Mouse (Mus musculus) forebrain, embryonic 11.5 days (tissue): Measurements from ENCODE around the gene Csrp3. TPM values are rescaled to one million over a fixed set of nuclear protein-coding genes. Genes with fewer than 3 reads are reported as not detected.

ENCODE experiments used
- ATAC-seq: fragments of 200-750 bp; cut with Nextera tagmentation; replicated peaks from 2 replicates; pipeline ENCODE4 v1.8.0; 2017; ENCODE audit warnings: moderate TSS enrichment; ENCODE audit not compliant: low FRiP score
- DNase-seq: peaks from one replicate; pipeline ENCODE4 v3.0.0-alpha.2; 2017; ENCODE audit warnings: low spot score
- H3K27ac ChIP-seq: fragments of 300-500 bp; sonication (generic); 2 replicates; pipeline ENCODE4 v1.5.1; 2014; ENCODE audit warnings: low read depth, low read length
- H3K27me3 ChIP-seq: fragments of 300-500 bp; sonication (generic); 2 replicates; pipeline ENCODE4 v1.6.1; 2014; ENCODE audit warnings: mild to moderate bottlenecking, low read length, mixed read lengths; ENCODE audit not compliant: control insufficient read depth, insufficient read depth
- H3K36me3 ChIP-seq: fragments of 300-500 bp; sonication (generic); 2 replicates; pipeline ENCODE4 v1.6.1; 2014; ENCODE audit warnings: mild to moderate bottlenecking, low read length, moderate library complexity, mixed read lengths; ENCODE audit not compliant: control insufficient read depth, insufficient read depth
- H3K4me1 ChIP-seq: fragments of 300-500 bp; sonication (generic); replicated peaks from 2 replicates; pipeline ENCODE4 v1.6.1; 2014; ENCODE audit warnings: low read length, mixed read lengths; ENCODE audit not compliant: control insufficient read depth, insufficient read depth
- H3K4me2 ChIP-seq: fragments of 300-500 bp; sonication (generic); 2 replicates; pipeline ENCODE4 v1.6.1; 2014; ENCODE audit warnings: low read depth, mild to moderate bottlenecking, low read length, moderate library complexity, mixed read lengths; ENCODE audit not compliant: severe bottlenecking
- H3K4me3 ChIP-seq: fragments of 300-500 bp; sonication (generic); 2 replicates; pipeline ENCODE4 v1.5.1; 2014; ENCODE audit warnings: low read depth, low read length
- H3K9ac ChIP-seq: fragments of 300-500 bp; sonication (generic); 2 replicates; pipeline ENCODE4 v1.6.1; 2014; ENCODE audit warnings: low read length
- H3K9me3 ChIP-seq: fragments of 300-500 bp; sonication (generic); 2 replicates; pipeline ENCODE4 v1.6.1; 2016; ENCODE audit warnings: low read length, mixed read lengths; ENCODE audit not compliant: control insufficient read depth
- WGBS: fragments of 180-500 bp; shearing (Covaris S2); extraction: QIAGEN DNeasy Blood & Tissue Kit; methylation state at CpG from one replicate; pipeline ENCODE4 v1.1.7; 2014; 5-methylcytosine and 5-hydroxymethylcytosine counted together
- polyA plus RNA-seq: library from polyadenylated mRNA; unstranded; fragments of >200 nt; fragmentation: Nextera tagmentation; extraction: Ambion mirVana; gene quantifications from 2 replicates; pipeline ENCODE4 v1.2.1, GENCODE M21; 2014

The Csrp3 gene
- polyA plus RNA-seq, 1 experiment from 2014 or later: not detected

DNA sequence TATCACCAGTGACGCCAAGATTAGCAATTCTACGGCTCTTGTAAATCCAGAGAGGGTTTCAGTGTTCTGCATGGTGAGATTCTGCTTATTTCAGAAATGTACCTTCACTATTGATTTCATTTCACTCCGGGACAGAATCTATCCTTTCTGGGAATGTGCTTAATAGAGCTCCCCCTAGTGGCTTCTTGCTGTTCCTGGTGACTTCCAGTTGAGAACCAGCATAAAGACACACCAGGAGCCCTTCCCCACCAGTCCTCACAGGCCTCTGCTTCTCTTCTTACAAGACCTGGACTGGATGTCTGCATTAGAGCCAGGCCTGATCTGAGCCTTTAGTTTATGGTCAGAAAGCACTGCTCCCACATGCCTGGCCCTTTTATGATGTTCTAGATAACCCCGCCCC lies 28.7 kb upstream of the Csrp3 start:
- Histone ChIP-seq H3K4me1 (no peaks in the 10 kb centered on the region; the same call in none of the 2 replicates), H3K9me3 (no peaks in the 10 kb centered on the region), H3K36me3 (peaks cover 2% of the 10 kb centered on the region; the same call in 1 of the 2 replicates), H3K9ac (no peak overlapping the region), H3K27me3 (no peaks in the 10 kb centered on the region), H3K27ac (no peak overlapping the region), H3K4me3 (no peak overlapping the region), H3K4me2 (no peak overlapping the region)
- ATAC-seq (no peak), DNase-seq (no peak)
- 80% methylated on average over 4 of the region's 4 CpGs for WGBS

DNA sequence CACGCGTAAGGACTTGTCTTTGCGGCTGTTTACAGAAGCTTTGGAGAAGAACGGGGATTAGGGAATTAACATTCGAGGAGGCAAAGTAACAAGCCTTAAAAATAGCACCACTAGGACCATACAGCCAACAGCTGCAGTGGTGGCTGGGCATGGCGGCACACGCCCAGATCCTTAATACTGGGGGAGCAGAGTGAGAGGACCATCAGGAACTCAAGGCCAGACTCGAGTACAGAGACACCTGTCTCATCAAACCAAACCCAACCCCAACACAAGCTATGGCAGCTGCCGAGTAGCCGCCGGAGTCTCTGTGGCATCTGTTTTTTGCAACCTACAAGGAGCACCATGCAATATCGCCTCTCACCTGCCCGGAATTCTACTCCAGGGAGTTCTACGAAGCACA lies 27.3 kb upstream of the Csrp3 start:
- Histone ChIP-seq H3K36me3 (peaks cover 9% of the 10 kb centered on the region; the same call in 1 of the 2 replicates), H3K4me1 (no peaks in the 10 kb centered on the region; the same call in none of the 2 replicates), H3K9ac (no peak overlapping the region), H3K27me3 (no peaks in the 10 kb centered on the region), H3K9me3 (no peaks in the 10 kb centered on the region), H3K4me2 (no peak overlapping the region), H3K27ac (no peak overlapping the region), H3K4me3 (no peak overlapping the region)
- no peak for DNase-seq
- 95% methylated on average over 14 of the region's 14 CpGs for WGBS
- ATAC-seq: no peak

DNA sequence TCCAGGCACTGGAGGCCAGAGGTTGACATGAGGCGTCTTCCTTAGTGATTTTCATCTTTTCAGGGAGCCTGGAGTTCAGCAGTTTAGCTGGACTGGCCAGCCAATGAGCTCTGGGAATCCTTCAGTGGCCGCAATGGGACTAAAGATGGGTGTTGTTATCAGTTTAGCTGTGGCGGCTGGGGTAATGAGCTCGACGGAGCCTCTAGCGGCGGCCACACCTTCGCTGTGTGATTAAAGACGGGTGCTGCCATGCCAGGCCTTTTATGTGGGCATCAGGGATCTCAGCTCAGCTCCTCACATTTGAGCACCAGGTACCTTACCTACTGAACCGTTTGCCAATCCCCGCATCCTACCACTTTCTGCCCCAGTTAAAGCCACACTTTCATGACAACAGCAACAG lies 23.5 kb upstream of the Csrp3 start:
- no peak for DNase-seq
- H3K9me3 ChIP-seq: no peaks in the 10 kb centered on the region
- H3K9ac ChIP-seq: no peak overlapping the region
- H3K27ac ChIP-seq: no peak overlapping the region
- H3K36me3 ChIP-seq: peaks cover 13% of the 10 kb centered on the region; the same call in 1 of the 2 replicates
- H3K4me1 ChIP-seq: no peaks in the 10 kb centered on the region
- 94% methylated on average over 11 of the region's 11 CpGs for WGBS
- no peak overlapping the region for H3K4me2 ChIP-seq
- H3K27me3 ChIP-seq: no peaks in the 10 kb centered on the region
- H3K4me3 ChIP-seq: no peak overlapping the region
- no peak for ATAC-seq

DNA sequence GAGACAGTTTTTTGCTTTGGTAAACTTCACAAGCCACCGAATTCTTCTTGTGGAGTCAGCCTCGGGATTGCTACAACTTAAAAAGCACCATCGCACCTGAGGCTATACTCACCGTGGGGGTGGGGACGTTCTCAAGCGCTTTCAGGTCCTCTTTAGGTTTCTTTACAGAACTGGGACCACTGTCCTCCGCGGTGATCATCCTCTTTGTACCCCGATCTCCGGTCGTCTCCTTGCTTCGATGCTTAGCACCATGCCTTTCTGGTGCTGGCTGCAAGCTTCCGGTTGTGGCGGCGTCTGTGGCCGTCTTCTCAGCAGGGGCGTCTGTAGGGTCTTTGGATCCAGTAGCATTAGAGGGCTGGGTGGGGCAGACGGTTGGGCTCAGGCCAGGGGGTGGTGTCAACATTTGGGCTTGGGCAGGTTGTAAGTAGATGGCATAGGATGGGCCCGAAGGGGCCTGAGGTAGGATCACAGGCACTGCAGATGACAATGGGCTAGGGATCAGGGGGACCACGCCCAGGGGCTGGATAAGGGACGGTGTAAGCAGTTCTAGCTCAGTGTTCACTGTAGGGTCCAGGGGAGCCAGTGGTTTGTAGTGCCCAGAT lies 22.8 kb upstream of the Csrp3 start:
- no peaks in the 10 kb centered on the region for H3K9me3 ChIP-seq
- H3K4me1 ChIP-seq: no peaks in the 10 kb centered on the region
- no peak overlapping the region for H3K4me3 ChIP-seq
- no peak overlapping the region for H3K27ac ChIP-seq
- WGBS: 94% methylated on average over 21 of the region's 21 CpGs
- no peak overlapping the region for H3K4me2 ChIP-seq
- no peak overlapping the region for H3K9ac ChIP-seq
- no peak for ATAC-seq
- H3K27me3 ChIP-seq: no peaks in the 10 kb centered on the region
- peaks cover 16% of the 10 kb centered on the region; the same call in 1 of the 2 replicates for H3K36me3 ChIP-seq
- no peak for DNase-seq

DNA sequence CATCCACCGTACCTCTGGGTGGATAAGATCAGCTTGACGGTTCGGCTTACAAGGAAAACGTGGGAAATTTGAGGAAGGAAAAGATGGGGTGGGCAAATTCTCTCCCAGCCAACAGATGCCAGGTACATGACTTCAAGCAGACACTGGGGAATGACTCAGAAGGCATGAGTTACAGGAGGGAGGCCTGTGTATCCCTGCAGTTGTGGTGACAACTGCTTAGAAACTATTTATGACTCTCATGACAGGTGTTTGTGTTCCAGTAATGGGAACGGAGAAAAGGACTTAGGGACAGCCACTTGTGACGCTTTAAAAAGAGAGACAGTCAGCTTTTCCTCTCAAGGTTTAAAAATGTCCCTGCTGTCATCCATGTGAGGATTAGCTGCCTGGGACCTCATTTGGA lies 22.3 kb upstream of the Csrp3 start:
- WGBS: 95% methylated on average over 6 of the region's 6 CpGs
- Histone ChIP-seq H3K4me3 (no peak overlapping the region), H3K9ac (no peak overlapping the region), H3K27ac (no peak overlapping the region), H3K4me1 (no peaks in the 10 kb centered on the region), H3K9me3 (no peaks in the 10 kb centered on the region), H3K36me3 (peaks cover 16% of the 10 kb centered on the region; the same call in 1 of the 2 replicates), H3K4me2 (no peak overlapping the region), H3K27me3 (no peaks in the 10 kb centered on the region)
- ATAC-seq (no peak), DNase-seq (no peak)

DNA sequence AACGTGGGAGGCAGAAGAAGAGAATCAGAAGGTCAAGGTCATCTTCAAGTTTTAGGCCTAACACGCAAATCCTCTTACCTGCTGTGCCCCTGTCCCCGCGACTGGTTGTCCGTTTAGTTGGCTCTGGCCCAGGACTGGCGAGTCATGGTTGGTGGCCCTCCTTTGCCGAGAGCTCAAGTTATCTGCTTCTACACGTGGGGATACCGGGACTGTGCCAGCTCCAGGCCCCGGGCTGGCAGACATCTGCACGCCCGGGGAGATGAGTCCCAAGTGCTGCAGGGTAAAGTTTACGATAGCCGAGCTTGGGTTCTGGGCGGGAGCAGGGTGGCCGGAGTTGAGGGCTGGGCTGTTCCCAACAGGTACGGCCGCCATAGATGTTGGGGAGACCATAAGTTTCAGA lies 19.7 kb upstream of the Csrp3 start:
- DNase-seq (no peak), ATAC-seq (no peak)
- Histone ChIP-seq H3K4me2 (no peak overlapping the region), H3K4me1 (no peaks in the 10 kb centered on the region), H3K9ac (no peak overlapping the region), H3K9me3 (no peaks in the 10 kb centered on the region), H3K27me3 (no peaks in the 10 kb centered on the region), H3K4me3 (no peak overlapping the region), H3K36me3 (peaks cover 16% of the 10 kb centered on the region; the same call in 1 of the 2 replicates), H3K27ac (no peak overlapping the region)
- 96% methylated on average over 18 of the region's 18 CpGs for WGBS

DNA sequence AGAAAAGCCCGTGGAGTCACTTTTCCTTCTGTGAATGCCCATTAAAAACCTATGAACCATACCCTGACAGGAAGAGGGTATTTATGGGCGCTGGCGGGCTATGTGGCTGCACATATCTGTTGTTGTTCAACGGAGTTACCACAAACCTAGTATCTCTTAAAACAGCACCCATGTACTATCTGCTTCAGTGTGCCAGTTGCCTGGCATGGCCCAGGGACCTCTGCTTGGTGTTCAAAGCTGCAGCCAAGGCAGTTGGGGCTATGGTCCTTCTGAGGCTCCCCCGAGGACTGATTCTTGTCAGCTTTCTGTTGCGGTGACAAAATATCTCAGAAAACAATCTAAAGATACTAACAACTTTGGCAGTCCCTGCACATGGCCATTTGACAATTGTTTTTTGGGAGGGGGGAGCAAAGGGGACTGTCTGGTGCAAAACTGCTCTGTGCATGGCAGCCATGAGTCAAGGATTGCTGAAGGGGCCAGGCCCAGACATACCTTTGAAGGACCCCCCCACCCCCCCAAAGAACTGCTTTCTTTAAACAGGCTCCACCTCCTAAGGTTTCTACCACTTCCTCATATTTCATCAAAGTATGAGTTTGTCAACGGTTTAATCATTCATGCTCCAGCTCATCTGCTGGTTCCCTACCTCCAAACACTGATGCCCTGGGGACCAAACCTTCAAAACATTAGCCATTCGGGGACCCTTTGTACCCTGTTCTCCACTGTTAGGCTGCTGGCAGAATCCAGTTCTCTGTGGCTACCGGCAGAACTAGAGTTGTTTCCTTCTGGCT lies 17.0 kb upstream of the Csrp3 start:
- no peak for DNase-seq

DNA sequence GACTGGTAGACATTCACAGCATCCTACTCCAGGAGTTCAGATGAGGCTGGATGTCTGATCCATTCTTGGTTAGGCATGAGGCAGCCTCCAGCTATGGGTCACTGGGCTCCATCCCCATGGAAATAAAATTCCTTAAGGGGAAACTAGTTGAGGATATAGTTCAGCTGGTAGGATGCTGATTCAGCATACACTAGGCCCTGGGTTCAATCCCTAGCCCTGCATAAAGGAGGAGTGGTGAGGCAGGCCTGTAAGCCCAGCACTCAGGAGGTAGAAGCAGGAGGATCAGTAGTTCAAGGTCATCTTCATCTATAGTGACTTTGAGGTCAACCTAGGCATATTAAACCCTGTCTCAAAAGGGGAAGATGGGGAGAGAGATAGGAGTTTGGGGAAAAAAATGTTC lies 16.4 kb upstream of the Csrp3 start:
- Histone ChIP-seq H3K9me3 (no peaks in the 10 kb centered on the region), H3K9ac (no peak overlapping the region), H3K27ac (no peak overlapping the region), H3K4me3 (no peak overlapping the region), H3K4me2 (no peak overlapping the region), H3K4me1 (no peaks in the 10 kb centered on the region), H3K27me3 (no peaks in the 10 kb centered on the region), H3K36me3 (peaks cover 8% of the 10 kb centered on the region; the same call in 1 of the 2 replicates)
- DNase-seq (no peak), ATAC-seq (no peak)

More for the DNA sequence above, 17.0 kb upstream of the Csrp3 start:
- H3K9me3 ChIP-seq: no peaks in the 10 kb centered on the region
- no peak for ATAC-seq
- H3K9ac ChIP-seq: no peak overlapping the region
- no peaks in the 10 kb centered on the region for H3K4me1 ChIP-seq
- WGBS: 93% methylated on average over 9 of the region's 9 CpGs
- H3K36me3 ChIP-seq: peaks cover 8% of the 10 kb centered on the region; the same call in 1 of the 2 replicates
- no peaks in the 10 kb centered on the region for H3K27me3 ChIP-seq
- no peak overlapping the region for H3K4me2 ChIP-seq
- no peak overlapping the region for H3K4me3 ChIP-seq
- no peak overlapping the region for H3K27ac ChIP-seq
